Comparison of ENCODE assay signal across 21 mouse cellular contexts in the genomic region with DNA sequence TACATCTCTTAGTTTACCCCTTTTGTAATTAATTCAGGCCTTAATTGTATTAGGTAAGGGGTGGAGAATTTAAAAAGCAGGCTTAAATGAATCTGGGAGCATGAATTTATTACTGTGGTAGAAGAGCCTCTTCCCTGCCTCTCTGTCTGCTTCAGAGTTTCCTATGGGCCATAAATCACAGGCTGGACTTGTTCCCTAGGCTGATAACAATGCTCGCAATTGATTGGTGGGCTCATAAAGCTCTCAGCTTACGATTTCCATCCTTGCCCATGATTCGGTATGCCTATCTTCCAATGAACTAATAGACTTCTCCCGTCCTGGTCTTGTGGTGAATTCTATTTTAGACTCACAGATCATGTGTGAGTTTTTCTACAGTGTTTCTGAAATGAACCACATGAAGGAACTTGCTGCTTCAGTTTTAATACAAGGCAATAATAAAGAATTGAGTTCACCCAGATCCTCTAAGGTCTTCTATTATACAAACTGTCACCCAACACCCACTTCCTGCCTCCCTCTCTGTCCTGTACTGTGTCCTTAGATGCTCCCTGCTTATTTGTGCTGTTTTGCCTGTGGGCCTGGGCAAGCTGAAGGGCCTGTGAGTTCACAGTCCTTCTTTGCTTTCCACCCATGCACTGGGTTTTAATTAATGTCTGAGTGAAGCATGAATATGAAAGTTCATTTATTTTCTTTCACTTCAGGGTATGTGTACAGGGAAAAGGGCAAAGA.
A peak's percentile ranks its signal among the peaks of the same experiment; 100 is the strongest.
DNase-seq lines count a peak whose midpoint lies in the region; ATAC-seq and TF ChIP-seq lines count a peak whose summit lies in the region.
"Had no signal": no experiment of that assay in that cellular context is flagged by ENCODE, and none has a peak within 500 bp of the region (broad histone marks: within the 10 kb centered on the region; RNA-seq: fewer than 3 reads in every experiment).

No protein-coding gene starts in this region.

- no peaks in the 10 kb centered on the region for H3K27me3 ChIP-seq in hindbrain, postnatal 0 days (ENCODE audit: insufficient read depth, low read length)
- H3K27me3 ChIP-seq in hindbrain, embryonic 13.5 days = no peaks in the 10 kb centered on the region
- no peaks in the 10 kb centered on the region for H3K27me3 ChIP-seq in hindbrain, embryonic 11.5 days (ENCODE audit: control insufficient read depth, insufficient read depth, low read length)
- H3K27me3 ChIP-seq: CH12.LX; forebrain, embryonic 15.5 days; hindbrain, embryonic 15.5 days; lung, embryonic 15.5 days; megakaryocyte, embryonic 14.5 days had no signal

- no peak for TF ChIP-seq CTCF in hindbrain, postnatal 0 days (IDR thresholded peaks at IDR 0.05; ENCODE audit: low read depth)

- WGBS in hindbrain, postnatal 0 days = 68% methylated on average over 4 of the region's 4 CpGs
- WGBS in hindbrain, embryonic 13.5 days = 41% methylated on average over 4 of the region's 4 CpGs
- WGBS in hindbrain, embryonic 11.5 days = 67% methylated on average over 4 of the region's 4 CpGs

- no peak for ATAC-seq in hindbrain, postnatal 0 days
- no peak for ATAC-seq in hindbrain, embryonic 13.5 days (ENCODE audit: low FRiP score)
- ATAC-seq in hindbrain, embryonic 11.5 days (ENCODE audit: low FRiP score) = no peak
- ATAC-seq: forebrain, embryonic 15.5 days; intestine, embryonic 16.5 days; midbrain, embryonic 16.5 days had no signal

- H3K9ac ChIP-seq in hindbrain, postnatal 0 days (replicated peaks; ENCODE audit: low read length) = no peak overlapping the region
- H3K9ac ChIP-seq in hindbrain, embryonic 13.5 days = no peak overlapping the region
- H3K9ac ChIP-seq in hindbrain, embryonic 11.5 days (ENCODE audit: low read depth, low read length) = no peak overlapping the region
- H3K9ac ChIP-seq: forebrain, embryonic 15.5 days; hindbrain, embryonic 15.5 days; lung, embryonic 15.5 days had no signal

- no peaks in the 10 kb centered on the region for H3K4me1 ChIP-seq in hindbrain, postnatal 0 days (ENCODE audit: insufficient read depth, low read length)
- no peaks in the 10 kb centered on the region; the same call in 1 of the 2 replicates for H3K4me1 ChIP-seq in hindbrain, embryonic 13.5 days (replicated peaks)
- H3K4me1 ChIP-seq in hindbrain, embryonic 11.5 days (replicated peaks; ENCODE audit: control insufficient read depth, insufficient read depth, low read length) = no peaks in the 10 kb centered on the region
- H3K4me1 ChIP-seq: forebrain, embryonic 15.5 days; hindbrain, embryonic 15.5 days; lung, embryonic 15.5 days; megakaryocyte, embryonic 14.5 days had no signal

- H3K4me2 ChIP-seq in hindbrain, postnatal 0 days (ENCODE audit: low read depth, low read length) = no peak overlapping the region
- no peak overlapping the region for H3K4me2 ChIP-seq in hindbrain, embryonic 13.5 days
- H3K4me2 ChIP-seq in hindbrain, embryonic 11.5 days (replicated peaks; ENCODE audit: low read depth, low read length) = no peak overlapping the region
- H3K4me2 ChIP-seq: forebrain, embryonic 15.5 days; heart, embryonic 11.5 days; hindbrain, embryonic 15.5 days; lung, embryonic 15.5 days had no signal

- no peaks in the 10 kb centered on the region for H3K9me3 ChIP-seq in hindbrain, postnatal 0 days (ENCODE audit: low read length)
- H3K9me3 ChIP-seq in hindbrain, embryonic 13.5 days = no peaks in the 10 kb centered on the region
- no peaks in the 10 kb centered on the region for H3K9me3 ChIP-seq in hindbrain, embryonic 11.5 days (ENCODE audit: control insufficient read depth, low read length)
- H3K9me3 ChIP-seq: forebrain, embryonic 15.5 days; hindbrain, embryonic 15.5 days; lung, embryonic 15.5 days; megakaryocyte, embryonic 14.5 days had no signal

- no peak overlapping the region for H3K27ac ChIP-seq in hindbrain, postnatal 0 days
- no peak overlapping the region for H3K27ac ChIP-seq in hindbrain, embryonic 13.5 days
- no peak overlapping the region for H3K27ac ChIP-seq in hindbrain, embryonic 11.5 days (ENCODE audit: low read depth, low read length)
- H3K27ac ChIP-seq: forebrain, embryonic 15.5 days; hindbrain, embryonic 15.5 days; layer of hippocampus, adult 2 months; lung, embryonic 15.5 days had no signal

- DNase-seq in hindbrain, postnatal 0 days (ENCODE audit: low spot score) = peak; percentile 3
- peak; percentile 5 for DNase-seq in lung, postnatal 14 days
- DNase-seq in lung, postnatal 36 days = no peak
- peak; percentile 8 for DNase-seq in forelimb bud, embryonic 11.5 days (ENCODE audit: low read depth, low spot score)
- DNase-seq in mesoderm, embryonic 11.5 days (ENCODE audit: low read depth, low spot score) = peak; percentile 75
- no peak for DNase-seq in layer of hippocampus, postnatal 10 days (ENCODE audit: low spot score in 2 of 2)
- no peak for DNase-seq in hindbrain, embryonic 11.5 days (ENCODE audit: low spot score)
- DNase-seq: cerebellum, adult 8-10 months; heart, postnatal 14 days; spleen, adult 18-20 months; thymus, postnatal 36 days had no signal

- H3K36me3 ChIP-seq in hindbrain, postnatal 0 days (ENCODE audit: insufficient read depth, low read length) = no peaks in the 10 kb centered on the region
- H3K36me3 ChIP-seq in hindbrain, embryonic 13.5 days = no peaks in the 10 kb centered on the region
- H3K36me3 ChIP-seq in hindbrain, embryonic 11.5 days (ENCODE audit: control insufficient read depth, insufficient read depth, low read length) = no peaks in the 10 kb centered on the region
- H3K36me3 ChIP-seq: forebrain, embryonic 15.5 days; hindbrain, embryonic 15.5 days; lung, embryonic 15.5 days had no signal

- no peak overlapping the region for H3K4me3 ChIP-seq in hindbrain, postnatal 0 days (ENCODE audit: low read length)
- no peak overlapping the region for H3K4me3 ChIP-seq in hindbrain, embryonic 13.5 days
- no peak overlapping the region for H3K4me3 ChIP-seq in hindbrain, embryonic 11.5 days (ENCODE audit: low read depth, low read length)
- H3K4me3 ChIP-seq: forebrain, embryonic 15.5 days; hindbrain, embryonic 15.5 days; layer of hippocampus, adult 2 months; lung, embryonic 15.5 days; megakaryocyte, embryonic 14.5 days had no signal

Comparison
In these comparisons a context has a peak if more than half of its experiments do, and no peak if none do; other contexts are left out.
1. DNase-seq: peak in hindbrain, postnatal 0 days (single experiment), lung, postnatal 14 days (single experiment), forelimb bud, embryonic 11.5 days (single experiment) and mesoderm, embryonic 11.5 days (single experiment); none in lung, postnatal 36 days (single experiment), layer of hippocampus, postnatal 10 days (0 of 2) and hindbrain, embryonic 11.5 days (single experiment).